Mouse (Mus musculus): ENCODE measurements around the gene Gm40193. TPM values are rescaled to one million over a fixed set of nuclear protein-coding genes. Genes with fewer than 3 reads are reported as not detected.
A peak's percentile ranks its signal among the peaks of the same experiment; 100 is the strongest.
"Not testable (repeated sequence)": the region's sequence is repeated elsewhere in the genome, so short reads cannot be mapped to it uniquely, and the experiment has no call there.

The Gm40193 gene
- not detected in 2 replicates for polyA plus RNA-seq (2012; rRNA removed)

DNA sequence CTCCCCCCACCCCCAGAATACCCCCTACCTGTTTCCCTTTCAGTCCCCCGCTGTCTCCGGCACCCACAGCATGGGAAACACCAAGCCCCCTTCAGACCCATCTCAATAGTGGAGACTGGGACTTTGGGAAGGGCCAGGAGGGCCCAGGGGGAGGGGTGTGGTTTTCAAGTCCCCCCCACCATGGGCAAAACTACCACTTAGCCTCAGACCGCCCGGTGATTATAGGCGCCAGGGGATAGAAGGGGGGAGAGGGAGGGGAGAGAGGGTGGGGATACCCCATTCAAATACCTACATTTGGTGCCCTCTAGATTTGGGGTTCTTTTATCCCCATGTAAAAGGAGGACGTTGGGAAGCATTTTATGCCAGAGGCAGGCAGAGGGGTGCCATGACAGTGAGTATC, at the start of gene Gm40193:
Gm40193 (minus strand) TSS at position 101 of the 400 bp plus-strand sequence.
- TF ChIP-seq POLR2A (IDR thresholded peaks at IDR 0.05; ENCODE audit: extremely low read depth, insufficient read depth, low read length) (no peak), CTCF (IDR thresholded peaks at IDR 0.05; ENCODE audit: extremely low read depth, insufficient read depth, low read length) (no peak)
- H3K27ac ChIP-seq (ENCODE audit: insufficient read depth, low read length): no peak within 1 kb of the TSS
- no peaks in the 10 kb centered on the region for H3K4me1 ChIP-seq (ENCODE audit: control insufficient read depth, insufficient read depth, low read length)
- H3K4me3 ChIP-seq (ENCODE audit: insufficient read depth, low read length): no peak within 1 kb of the TSS

DNA sequence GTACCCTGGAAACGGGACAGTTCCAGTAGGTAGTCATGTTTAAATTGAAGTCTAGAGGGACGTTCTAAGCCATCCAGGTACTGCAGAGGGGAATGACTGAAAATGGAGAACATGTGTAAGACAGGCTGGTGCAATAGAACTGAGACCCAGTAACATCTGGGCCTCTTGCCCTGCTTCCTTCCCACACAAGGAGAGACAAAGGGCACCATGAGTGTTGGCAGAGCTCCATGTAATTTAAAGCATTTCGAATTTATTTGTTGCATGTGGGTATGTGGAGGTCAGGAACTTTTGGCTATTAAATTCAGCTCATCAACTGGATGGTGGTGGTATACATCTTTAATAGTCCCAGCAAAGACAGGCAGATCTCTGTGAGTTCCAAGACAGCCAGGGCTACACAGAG, 49.5 kb upstream of the Gm40193 start:
- Histone ChIP-seq H3K27ac (ENCODE audit: insufficient read depth, low read length) (no peak overlapping the region), H3K4me1 (ENCODE audit: control insufficient read depth, insufficient read depth, low read length) (peaks cover 55% of the 10 kb centered on the region), H3K4me3 (ENCODE audit: insufficient read depth, low read length) (no peak overlapping the region)
- TF ChIP-seq CTCF (IDR thresholded peaks at IDR 0.05; ENCODE audit: extremely low read depth, insufficient read depth, low read length): no peak
- no peak for TF ChIP-seq POLR2A (IDR thresholded peaks at IDR 0.05; ENCODE audit: extremely low read depth, insufficient read depth, low read length)

DNA sequence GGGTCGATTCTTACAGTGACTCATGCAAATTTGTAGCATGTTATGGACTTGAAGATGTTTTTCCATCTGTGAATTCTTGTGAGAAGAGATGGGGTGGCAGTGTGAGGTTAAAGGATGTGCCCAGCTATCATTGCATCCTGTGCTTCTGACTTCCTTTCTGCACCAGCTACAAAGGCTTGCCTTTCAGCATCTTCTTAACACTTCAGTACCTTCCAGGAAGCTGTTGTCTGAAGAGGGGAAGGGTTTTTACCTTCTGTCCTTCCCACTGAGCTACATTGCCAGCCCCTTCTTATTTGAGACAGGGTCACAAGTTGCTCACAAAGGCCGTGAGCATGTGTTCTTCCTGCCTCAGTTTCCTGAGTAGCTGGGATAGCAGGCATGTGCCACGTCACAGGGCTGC, 48.2 kb upstream of the Gm40193 start:
- Histone ChIP-seq H3K4me3 (ENCODE audit: insufficient read depth, low read length) (no peak overlapping the region), H3K4me1 (ENCODE audit: control insufficient read depth, insufficient read depth, low read length) (peaks cover 52% of the 10 kb centered on the region), H3K27ac (ENCODE audit: insufficient read depth, low read length) (peak overlapping the region; percentile 52; the same call in 1 of the 2 replicates)
- TF ChIP-seq CTCF (IDR thresholded peaks at IDR 0.05; ENCODE audit: extremely low read depth, insufficient read depth, low read length) (no peak), POLR2A (IDR thresholded peaks at IDR 0.05; ENCODE audit: extremely low read depth, insufficient read depth, low read length) (no peak)

DNA sequence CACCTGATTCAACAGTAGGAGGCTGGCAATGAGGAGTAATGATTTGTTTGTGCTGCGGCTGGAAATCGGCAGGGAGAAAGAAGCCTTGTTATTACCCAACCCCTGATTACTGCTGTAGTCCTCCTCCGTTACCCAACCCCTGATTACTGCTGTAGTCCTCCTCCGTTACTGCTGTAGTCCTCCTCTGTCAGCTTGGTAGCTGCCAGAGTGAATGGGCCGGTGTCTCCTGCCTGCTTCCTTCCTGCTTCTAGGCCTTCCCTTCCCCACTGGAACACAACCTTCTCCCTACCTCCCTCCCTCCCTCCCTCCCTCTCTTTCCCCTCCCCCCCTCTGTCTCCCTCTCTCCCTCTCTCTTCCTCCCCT, 47.6 kb upstream of the Gm40193 start:
- TF ChIP-seq POLR2A (IDR thresholded peaks at IDR 0.05; ENCODE audit: extremely low read depth, insufficient read depth, low read length) (no peak), CTCF (IDR thresholded peaks at IDR 0.05; ENCODE audit: extremely low read depth, insufficient read depth, low read length) (no peak)
- Histone ChIP-seq H3K4me3 (ENCODE audit: insufficient read depth, low read length) (no peak overlapping the region), H3K4me1 (ENCODE audit: control insufficient read depth, insufficient read depth, low read length) (peaks cover 52% of the 10 kb centered on the region), H3K27ac (ENCODE audit: insufficient read depth, low read length) (peak overlapping the region; percentile 52; the same call in 1 of the 2 replicates)

DNA sequence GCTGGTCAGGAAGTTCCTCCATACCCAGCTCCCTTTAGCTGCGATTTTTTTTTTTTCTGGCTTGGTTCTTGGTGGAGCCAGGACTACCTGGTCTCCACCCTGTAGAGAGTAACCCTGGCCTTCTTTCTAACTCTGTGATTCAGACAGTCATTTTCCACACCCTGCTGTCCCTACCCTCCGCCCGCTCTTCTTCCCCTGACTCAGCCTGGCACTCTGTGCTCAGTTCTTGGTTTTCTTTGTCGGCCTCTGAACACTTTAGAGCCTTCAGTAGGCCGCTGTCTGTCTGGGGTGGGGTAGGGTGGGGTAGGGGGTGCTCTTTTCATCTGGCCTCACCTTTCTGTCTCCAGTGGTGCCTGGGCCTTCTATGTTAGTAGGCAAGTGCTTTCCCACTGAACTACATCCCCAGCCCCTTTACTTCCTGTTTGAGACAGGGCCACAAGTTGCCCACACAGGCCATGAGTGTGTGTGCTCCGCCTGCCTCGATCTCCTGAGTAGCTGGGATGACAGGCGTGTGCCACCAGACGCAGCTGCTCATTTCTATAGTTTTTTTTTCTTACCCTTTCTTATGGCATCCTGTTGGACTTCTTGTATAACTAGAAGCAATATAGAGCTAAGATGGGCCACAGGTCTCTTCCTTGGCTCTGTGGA, 47.1 kb upstream of the Gm40193 start:
- TF ChIP-seq CTCF (IDR thresholded peaks at IDR 0.05; ENCODE audit: extremely low read depth, insufficient read depth, low read length): no peak
- no peak for TF ChIP-seq POLR2A (IDR thresholded peaks at IDR 0.05; ENCODE audit: extremely low read depth, insufficient read depth, low read length)
- peak overlapping the region; percentile 52; the same call in 1 of the 2 replicates for H3K27ac ChIP-seq (ENCODE audit: insufficient read depth, low read length)
- H3K4me1 ChIP-seq (ENCODE audit: control insufficient read depth, insufficient read depth, low read length): peaks cover 53% of the 10 kb centered on the region
- H3K4me3 ChIP-seq (ENCODE audit: insufficient read depth, low read length): no peak overlapping the region

DNA sequence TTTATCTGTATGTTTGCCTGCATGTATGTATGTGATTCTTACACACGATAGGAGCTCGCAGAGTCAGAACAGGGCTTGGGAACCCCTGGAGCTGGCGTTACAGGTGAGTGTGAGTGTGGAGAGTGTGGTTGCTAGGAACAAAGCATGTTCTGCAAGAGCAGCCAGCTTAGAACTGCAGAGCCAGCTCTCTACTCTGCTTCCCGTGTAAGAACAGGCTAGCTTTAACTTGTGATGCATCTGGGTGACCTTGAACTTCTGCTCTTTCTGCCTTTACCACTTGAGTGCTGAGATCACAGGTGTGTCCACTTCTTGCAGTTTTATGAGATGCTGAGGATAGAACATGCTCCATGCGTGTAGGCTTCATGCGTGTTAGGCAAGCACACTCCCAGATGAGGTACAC, 46.2 kb upstream of the Gm40193 start:
- Histone ChIP-seq H3K4me3 (ENCODE audit: insufficient read depth, low read length) (no peak overlapping the region), H3K4me1 (ENCODE audit: control insufficient read depth, insufficient read depth, low read length) (peaks cover 47% of the 10 kb centered on the region), H3K27ac (ENCODE audit: insufficient read depth, low read length) (no peak overlapping the region)
- TF ChIP-seq POLR2A (IDR thresholded peaks at IDR 0.05; ENCODE audit: extremely low read depth, insufficient read depth, low read length) (no peak), CTCF (IDR thresholded peaks at IDR 0.05; ENCODE audit: extremely low read depth, insufficient read depth, low read length) (no peak)

DNA sequence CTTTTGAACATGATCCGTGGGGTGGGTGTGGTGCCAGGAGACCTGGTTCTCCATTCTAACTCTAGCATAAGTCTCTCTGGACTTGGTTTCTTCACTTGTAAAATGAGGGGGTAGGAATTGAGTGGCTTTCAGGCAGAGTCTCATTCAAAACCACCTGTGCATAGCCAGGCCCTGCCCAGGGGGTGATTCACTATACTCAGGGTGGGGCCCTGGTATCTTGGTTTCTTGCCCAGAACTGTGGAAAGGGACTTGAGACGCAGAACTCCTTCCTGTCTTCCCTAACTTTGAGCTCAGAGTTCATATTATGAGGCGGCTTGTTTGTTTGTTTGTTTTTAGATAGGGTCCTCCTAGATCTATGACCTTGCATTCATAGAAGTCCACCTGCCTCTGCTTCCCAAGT, 44.5 kb upstream of the Gm40193 start:
- TF ChIP-seq CTCF (IDR thresholded peaks at IDR 0.05; ENCODE audit: extremely low read depth, insufficient read depth, low read length) (no peak), POLR2A (IDR thresholded peaks at IDR 0.05; ENCODE audit: extremely low read depth, insufficient read depth, low read length) (no peak)
- H3K27ac ChIP-seq (ENCODE audit: insufficient read depth, low read length): no peak overlapping the region; the same call in 1 of the 2 replicates
- H3K4me1 ChIP-seq (ENCODE audit: control insufficient read depth, insufficient read depth, low read length): peaks cover 43% of the 10 kb centered on the region
- H3K4me3 ChIP-seq (ENCODE audit: insufficient read depth, low read length): no peak overlapping the region

DNA sequence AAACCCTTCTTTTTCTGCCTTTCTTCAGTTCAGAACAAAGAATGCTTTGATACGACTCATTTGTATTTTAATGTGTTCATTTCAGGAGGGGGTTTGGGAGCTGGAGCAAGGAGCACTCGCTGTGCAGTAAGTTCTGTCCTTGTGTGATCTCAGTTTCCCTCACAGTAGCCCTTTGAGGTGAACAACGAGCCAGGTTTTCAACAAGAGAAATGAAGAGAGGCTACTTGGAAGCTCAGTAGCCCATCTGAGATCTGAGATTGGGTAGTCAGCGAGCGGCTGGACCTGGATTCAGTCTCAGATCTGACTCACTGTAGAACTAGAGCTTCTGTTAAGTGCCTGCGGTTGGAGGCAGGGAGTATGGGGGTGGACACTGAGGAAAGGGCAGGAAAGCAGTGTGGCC, 41.1 kb upstream of the Gm40193 start:
- Histone ChIP-seq H3K27ac (ENCODE audit: insufficient read depth, low read length) (0 out of 2 replicates have a peak overlapping the region, but pooled peaks have one; percentile 20), H3K4me3 (ENCODE audit: insufficient read depth, low read length) (no peak overlapping the region), H3K4me1 (ENCODE audit: control insufficient read depth, insufficient read depth, low read length) (peaks cover 33% of the 10 kb centered on the region)
- TF ChIP-seq CTCF (IDR thresholded peaks at IDR 0.05; ENCODE audit: extremely low read depth, insufficient read depth, low read length) (no peak), POLR2A (IDR thresholded peaks at IDR 0.05; ENCODE audit: extremely low read depth, insufficient read depth, low read length) (no peak)

DNA sequence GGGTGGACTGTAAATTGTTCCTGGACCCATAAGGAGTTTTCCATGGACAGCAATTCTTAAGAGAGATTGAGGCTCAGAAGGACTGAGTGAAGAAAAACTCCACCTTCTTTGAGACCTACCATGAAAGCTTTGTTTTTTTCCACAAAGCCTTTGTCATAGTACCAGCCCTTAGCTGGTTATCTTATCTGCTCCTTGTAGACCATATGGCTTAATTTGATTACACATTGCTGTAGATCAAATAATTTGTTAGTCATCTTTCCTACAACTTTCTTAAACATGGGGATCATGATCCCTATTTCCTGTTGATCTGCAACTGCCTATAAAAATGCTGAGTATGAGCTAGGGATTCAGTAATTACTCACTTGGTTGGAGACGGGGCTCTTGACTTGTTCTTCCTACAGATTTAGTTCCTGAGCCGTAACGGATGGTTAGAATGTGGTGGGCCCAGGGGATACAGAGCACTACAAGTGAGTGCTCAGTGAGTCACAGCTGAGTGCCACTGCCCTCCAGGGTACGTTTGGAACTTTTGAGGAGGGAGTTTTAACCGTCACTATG, 39.7 kb upstream of the Gm40193 start:
- Histone ChIP-seq H3K4me3 (ENCODE audit: insufficient read depth, low read length) (no peak overlapping the region), H3K27ac (ENCODE audit: insufficient read depth, low read length) (no peak overlapping the region), H3K4me1 (ENCODE audit: control insufficient read depth, insufficient read depth, low read length) (peaks cover 28% of the 10 kb centered on the region)
- no peak for TF ChIP-seq POLR2A (IDR thresholded peaks at IDR 0.05; ENCODE audit: extremely low read depth, insufficient read depth, low read length)
- TF ChIP-seq CTCF (IDR thresholded peaks at IDR 0.05; ENCODE audit: extremely low read depth, insufficient read depth, low read length): no peak

DNA sequence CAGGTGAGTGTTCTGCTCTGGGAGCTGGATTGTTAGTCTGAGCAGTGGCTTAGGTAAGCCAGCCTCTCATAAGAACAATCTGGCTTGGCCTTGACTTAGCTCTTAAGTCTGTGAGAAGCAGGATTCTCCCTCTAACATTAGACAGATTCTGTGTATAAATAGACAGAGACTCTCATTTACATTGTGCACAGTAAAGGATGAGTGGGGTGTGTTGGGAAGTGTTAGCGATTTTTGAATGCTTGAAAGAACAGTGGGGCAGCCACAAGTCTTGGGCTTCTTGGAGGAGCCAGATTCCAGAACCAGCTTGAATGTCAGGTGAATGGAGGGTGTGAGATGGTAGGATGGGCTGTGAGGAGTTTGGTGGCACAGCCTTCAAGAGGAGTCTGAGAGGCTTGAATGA, 38.9 kb upstream of the Gm40193 start:
- TF ChIP-seq POLR2A (IDR thresholded peaks at IDR 0.05; ENCODE audit: extremely low read depth, insufficient read depth, low read length) (no peak), CTCF (IDR thresholded peaks at IDR 0.05; ENCODE audit: extremely low read depth, insufficient read depth, low read length) (no peak)
- Histone ChIP-seq H3K27ac (ENCODE audit: insufficient read depth, low read length) (no peak overlapping the region), H3K4me3 (ENCODE audit: insufficient read depth, low read length) (no peak overlapping the region), H3K4me1 (ENCODE audit: control insufficient read depth, insufficient read depth, low read length) (peaks cover 30% of the 10 kb centered on the region)

DNA sequence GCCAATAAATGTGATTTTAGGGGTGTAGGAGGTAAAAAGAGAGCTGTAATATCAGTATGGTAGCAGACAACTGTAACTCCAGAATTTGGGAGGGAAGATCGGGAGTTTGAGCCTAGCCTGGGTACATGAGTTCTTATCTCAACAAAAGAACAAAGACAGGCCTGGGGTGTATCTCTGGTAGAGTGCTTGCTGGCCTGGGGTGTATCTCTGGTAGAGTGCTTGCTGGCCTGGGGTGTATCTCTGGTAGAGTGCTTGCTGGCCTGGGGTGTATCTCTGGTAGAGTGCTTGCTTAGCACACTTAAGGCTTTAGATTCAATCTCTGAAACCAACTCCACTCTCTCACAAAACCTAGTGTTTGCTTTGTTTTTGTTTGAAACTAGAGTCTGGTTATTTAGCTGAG, 37.9 kb upstream of the Gm40193 start:
- not testable (repeated sequence) for H3K27ac ChIP-seq (ENCODE audit: insufficient read depth, low read length)
- peaks cover 26% of the 10 kb centered on the region for H3K4me1 ChIP-seq (ENCODE audit: control insufficient read depth, insufficient read depth, low read length)

More for the DNA sequence above, 37.9 kb upstream of the Gm40193 start:
- H3K4me3 ChIP-seq (ENCODE audit: insufficient read depth, low read length): not testable (repeated sequence)

Data from cortical plate, adult 2 months (tissue).